Mouse (Mus musculus) left cerebral cortex, postnatal 4 days (tissue): ENCODE results near the gene Rapgef1. TPM values are rescaled to one million over a fixed set of nuclear protein-coding genes. Genes with fewer than 3 reads are reported as not detected.

Source experiments
- DNase-seq: peaks from one replicate; pipeline ENCODE4 v3.0.0-alpha.2; 2022
- intact Hi-C: fragments of 180-260 bp; cut with DNase I; formaldehyde crosslinking; loops from one replicate; pipeline ENCODE4 v1.15.1; 2025
- total RNA-seq, 2 experiments: library from RNA; stranded (reverse); gene quantifications; 2 replicates each; pipeline ENCODE4 v1.2.3; 2021

Rapgef1 gene
- total RNA-seq, 2 experiments from 2014 or later: 149 to 155 TPM

GRCm38 (mm10) chr2:29639953-29640743, 20.6 kb downstream of the Rapgef1 start:
- no peak for DNase-seq
- intact Hi-C loops: no loop called here

DNA sequence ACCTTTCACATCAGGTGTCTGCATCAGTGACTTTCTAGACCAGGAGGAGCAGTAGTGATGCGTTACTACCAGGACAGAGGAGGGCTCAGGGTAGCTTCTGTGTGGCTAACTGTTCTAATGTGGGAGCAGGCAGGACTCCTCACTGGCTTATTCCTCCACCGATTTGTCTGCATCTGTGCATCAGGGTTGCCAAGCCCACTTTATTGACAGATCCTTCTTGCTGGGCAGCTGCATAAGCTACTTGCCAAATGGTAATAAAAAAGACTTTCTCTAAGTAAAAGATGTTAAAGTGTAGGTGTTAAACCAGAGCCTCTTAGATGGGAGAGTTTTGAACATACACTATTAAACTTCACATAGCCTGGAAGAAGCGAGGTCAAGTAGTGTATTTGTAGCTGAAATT, 22.2 kb downstream of the Rapgef1 start:
- intact Hi-C loops: no loop called here
- DNase-seq: no peak

GRCm38 (mm10) chr2:29643418-29643817, 23.9 kb downstream of the Rapgef1 start:
- intact Hi-C loops: no loop called here
- DNase-seq: no peak

DNA sequence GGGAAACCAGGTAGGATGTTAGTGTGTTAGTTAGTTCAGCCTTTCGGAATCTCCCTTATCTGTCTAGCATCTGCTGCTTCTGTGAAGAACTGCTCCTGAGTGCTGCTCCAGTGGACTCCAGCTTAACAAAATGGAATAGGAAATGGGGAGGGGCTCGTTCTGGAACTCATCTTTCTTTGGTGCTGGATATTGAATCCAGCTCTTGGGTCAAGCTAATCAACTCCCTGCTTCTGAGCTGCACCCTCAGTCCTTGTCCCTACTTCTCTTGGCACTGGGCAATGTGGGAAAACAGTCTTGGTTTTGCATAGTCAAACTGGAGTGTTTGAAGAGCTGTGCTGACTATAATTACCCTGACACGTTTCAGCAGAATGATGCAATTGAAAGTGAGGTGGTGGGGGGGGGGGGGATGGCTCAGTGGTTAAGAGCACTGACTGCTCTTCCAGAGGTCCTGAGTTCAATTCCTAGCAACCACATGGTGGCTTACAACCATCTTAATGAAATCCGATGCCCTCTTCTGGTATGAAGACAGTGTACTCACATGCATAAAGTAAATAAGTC, 25.6 kb downstream of the Rapgef1 start:
- no peak for DNase-seq
- intact Hi-C loops: no loop called here

GRCm38 (mm10) chr2:29646613-29647012, 27.1 kb downstream of the Rapgef1 start:
- no peak for DNase-seq
- intact Hi-C loops: no loop called here

GRCm38 (mm10) chr2:29647162-29647561, 27.6 kb downstream of the Rapgef1 start:
- intact Hi-C loops: no loop called here
- DNase-seq: no peak

DNA sequence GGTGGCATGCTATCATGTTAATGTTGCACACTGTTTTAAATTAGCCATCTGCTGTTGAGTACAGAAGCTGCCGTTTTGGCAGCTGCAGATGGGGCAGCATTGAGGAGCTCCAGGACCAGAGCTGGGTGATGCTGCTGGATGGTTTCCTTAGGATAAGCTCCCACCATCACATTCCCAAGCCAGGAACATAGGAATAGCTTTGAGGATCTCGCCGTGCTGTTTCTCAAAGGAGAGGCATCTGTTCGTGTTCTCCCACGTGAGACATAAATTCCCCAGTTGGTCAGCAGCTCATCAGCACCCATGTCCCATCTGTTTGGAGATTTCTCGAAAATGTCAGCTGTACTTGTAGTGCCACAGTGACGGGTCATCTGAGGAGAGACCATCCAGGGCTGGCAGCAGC, 28.3 kb downstream of the Rapgef1 start:
- intact Hi-C loops: no loop called here
- no peak for DNase-seq

DNA sequence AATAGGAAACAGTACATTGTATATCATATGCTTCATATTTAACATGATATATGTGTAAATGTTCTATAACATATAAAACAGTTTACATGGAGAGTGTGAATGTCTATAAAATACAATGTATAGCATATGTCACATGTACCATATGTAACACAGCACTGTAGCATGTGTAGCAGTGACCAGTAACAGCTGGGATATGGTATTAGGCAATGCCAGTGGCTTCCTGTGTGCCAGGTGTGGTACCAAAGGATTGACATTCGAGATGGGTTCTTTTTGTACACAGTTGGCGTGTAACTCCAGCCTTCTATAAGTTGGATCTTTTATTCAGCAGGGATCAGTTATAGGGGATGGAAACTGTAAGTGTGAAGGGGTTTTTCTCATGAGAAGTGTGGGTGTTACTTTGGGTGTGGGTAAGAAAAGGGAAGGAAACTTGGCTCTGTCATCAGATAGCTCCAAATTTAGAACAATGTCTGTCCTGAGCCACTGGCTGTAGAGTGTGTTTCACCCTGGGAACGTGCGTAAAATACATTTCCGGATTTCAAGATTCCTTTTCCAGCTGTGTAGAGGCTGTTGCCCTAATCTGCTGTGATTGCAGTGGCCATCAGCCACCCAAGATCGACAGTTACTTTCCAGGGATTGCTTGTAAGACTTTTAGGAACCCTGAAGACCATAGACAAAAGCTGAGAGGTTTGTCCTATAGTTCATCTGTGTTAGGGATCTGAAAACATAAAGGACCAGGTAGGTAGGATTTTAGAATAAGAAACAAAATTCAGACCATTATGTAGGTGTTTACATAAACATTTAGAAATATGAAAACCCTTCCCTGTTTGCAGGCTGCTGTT, 29.7 kb downstream of the Rapgef1 start:
- no peak for DNase-seq
- intact Hi-C loops: no loop called here

DNA sequence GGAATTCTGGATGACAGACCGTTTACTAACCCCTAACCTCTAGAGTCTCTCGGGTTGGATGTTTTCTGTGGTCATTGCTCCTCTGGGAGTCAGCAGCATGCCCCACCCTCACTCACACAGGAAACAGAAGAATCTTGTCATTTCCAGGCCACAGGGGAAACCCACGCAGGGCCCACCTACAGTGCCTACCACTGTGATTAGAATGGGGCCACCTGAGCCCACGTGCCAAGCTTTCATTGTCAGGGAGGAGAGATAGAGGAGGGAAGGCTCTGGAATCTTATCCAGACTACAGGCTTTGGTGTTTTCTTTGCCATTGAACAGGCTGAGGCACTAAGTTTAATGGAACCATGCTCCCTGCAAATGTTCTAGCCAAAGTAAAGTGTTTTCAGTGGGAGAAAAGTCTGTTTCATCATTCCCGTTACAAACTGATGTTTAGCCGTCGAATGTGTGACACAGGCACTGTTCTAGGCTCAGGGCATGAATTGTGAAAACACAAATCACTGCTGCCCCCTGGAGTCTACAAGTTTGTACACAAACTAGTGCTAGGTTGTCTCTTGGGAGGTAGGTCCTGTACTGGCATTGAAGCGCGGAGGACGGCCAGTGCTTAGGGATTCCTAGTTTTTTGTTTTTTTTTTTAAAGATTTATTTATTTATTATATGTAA, 30.4 kb downstream of the Rapgef1 start:
- no peak for DNase-seq
- intact Hi-C loops: no loop called here

DNA sequence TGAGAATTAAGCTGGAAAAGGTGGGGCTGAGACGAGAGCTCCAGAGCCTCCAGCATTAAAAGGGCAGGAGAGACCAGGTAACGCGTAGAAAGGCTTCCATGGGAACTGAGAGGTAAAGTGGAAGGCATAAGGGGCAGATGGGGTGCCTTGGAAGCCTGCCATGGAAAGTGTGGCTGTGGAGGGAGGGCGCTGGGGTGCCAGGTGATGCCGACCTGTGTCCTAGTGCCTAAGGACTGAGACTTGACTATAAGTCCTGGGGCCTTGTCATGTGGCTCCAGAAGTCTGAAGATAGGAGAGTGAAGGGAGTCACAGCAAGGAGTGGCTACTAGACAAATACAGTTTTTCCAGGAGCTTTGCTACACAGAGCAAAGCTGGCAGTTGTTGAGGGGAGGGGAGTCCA, 32.4 kb downstream of the Rapgef1 start:
- intact Hi-C loops: no loop called here

GRCm38 (mm10) chr2:29655433-29655832, 35.9 kb downstream of the Rapgef1 start:
- DNase-seq: no peak
- intact Hi-C loops: no loop called here

More for the DNA sequence above, 32.4 kb downstream of the Rapgef1 start:
- no peak for DNase-seq

- intact Hi-C loops: no loop called here
- DNase-seq: no peak
These were observed 36.6 kb downstream of the Rapgef1 start for GRCm38 (mm10) chr2:29656095-29656494.

GRCm38 (mm10) chr2:29657089-29657488, 37.6 kb downstream of the Rapgef1 start:
- no peak for DNase-seq
- intact Hi-C loops: no loop called here

DNA sequence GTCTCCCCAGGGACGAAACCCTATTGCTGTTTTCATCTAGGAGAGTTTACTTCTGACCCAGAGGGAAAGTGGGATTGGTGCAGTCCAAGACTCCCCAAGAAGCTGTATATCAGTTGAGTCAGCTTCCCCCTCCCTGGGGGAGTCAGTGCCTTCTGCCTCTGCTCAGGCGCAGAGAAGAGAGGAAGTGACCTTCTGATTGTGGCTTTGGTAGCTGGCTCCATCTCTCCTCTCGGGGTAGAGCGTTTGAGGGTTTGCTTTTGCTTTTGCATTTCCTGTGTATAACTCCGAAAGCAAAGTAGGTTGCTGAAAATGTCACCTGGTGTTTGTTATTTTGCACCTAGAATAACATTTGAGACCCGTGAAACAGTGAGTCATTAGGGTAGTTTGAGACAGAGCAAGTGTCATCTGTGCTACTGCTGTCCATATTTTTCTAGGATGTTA, 42.3 kb downstream of the Rapgef1 start:
- DNase-seq: no peak
- intact Hi-C loops: no loop called here

GRCm38 (mm10) chr2:29663260-29663877, 43.8 kb downstream of the Rapgef1 start:
- DNase-seq: no peak
- intact Hi-C loops: no loop called here

- no peak for DNase-seq
- intact Hi-C loops: no loop called here
These were observed 45.9 kb downstream of the Rapgef1 start for GRCm38 (mm10) chr2:29665421-29665820.

GRCm38 (mm10) chr2:29666589-29666988, 47.1 kb downstream of the Rapgef1 start:
- DNase-seq: no peak
- intact Hi-C loops: no loop called here

DNA sequence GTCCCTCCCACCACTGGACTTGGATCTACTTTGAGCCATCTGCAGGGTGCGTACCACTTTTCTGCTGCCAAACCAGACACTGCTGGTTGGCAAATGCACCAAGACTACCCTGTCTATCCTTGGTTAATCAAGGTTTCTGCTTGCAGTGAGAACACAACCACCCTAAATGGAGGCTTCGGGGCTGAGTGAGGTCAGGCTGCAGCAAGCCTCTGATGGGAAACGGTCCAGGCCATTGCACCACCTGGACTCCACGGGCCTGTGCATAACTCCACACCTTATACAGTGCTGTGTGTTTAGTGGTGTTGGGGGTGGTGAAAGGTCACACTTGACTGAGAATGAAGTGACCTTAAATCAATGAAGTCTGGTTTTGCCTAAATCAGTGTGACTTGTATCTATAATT, 47.6 kb downstream of the Rapgef1 start:
- DNase-seq: no peak
- intact Hi-C loops: no loop called here

DNA sequence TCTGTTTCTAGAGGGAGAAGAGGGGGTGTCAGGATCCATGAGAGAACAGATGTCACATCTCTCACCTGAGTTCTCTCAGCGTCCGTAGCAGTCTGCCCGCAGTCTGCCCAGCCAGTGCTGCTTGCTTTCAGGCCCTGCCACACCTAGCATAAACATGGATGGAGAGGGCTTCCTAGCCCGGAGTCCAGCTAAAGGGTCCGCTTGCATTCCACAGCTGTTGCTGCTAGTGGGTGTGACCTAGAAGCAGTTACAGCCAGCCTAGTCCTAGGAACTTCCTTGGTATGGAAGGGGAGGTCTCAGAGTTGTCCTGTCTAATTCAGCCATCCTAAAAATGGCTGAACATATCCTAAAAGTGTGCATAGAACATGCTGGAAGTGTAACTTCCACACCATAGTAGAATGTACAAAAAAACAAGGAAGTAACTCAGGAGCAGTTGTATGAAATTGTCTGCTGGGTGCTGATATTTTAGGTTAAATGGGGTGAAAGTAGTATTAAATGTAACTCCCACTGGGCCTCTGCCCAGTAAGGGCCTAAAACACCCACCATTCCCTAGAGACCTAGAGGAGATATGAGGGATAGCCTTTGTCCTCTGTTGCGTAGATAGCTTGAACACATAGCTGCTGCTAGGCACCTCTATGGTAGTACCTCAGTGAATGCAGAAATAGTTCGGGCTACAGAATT, 48.6 kb downstream of the Rapgef1 start:
- no peak for DNase-seq
- intact Hi-C loops: no loop called here

GRCm38 (mm10) chr2:29668963-29669362, 49.4 kb downstream of the Rapgef1 start:
- DNase-seq: no peak
- intact Hi-C loops: no loop called here
